ENCODE assay signal across 12 mouse cellular contexts in genomic region chr16:31655531-31655930, GRCm38 (mm10).
"Had no signal": no experiment of that assay in that cellular context is flagged by ENCODE, and none has a peak within 500 bp of the region (broad histone marks: within the 10 kb centered on the region; RNA-seq: fewer than 3 reads in every experiment).

No protein-coding gene starts in this region.

- DNase-seq: kidney, postnatal 14 days; left cerebral cortex, postnatal 4 days; lung, embryonic 14.5 days; lung, postnatal 10 days; right cerebral cortex, postnatal 25 days; thymus, postnatal 14 days had no signal

- H3K4me3 ChIP-seq: kidney, embryonic 15.5 days; limb, embryonic 13.5 days; megakaryocyte, embryonic 14.5 days; neural tube, embryonic 13.5 days had no signal

- ATAC-seq: midbrain, embryonic 16.5 days had no signal

- H3K27ac ChIP-seq: kidney, embryonic 15.5 days; limb, embryonic 13.5 days; macrophage; neural tube, embryonic 13.5 days had no signal

- H3K27me3 ChIP-seq: kidney, embryonic 15.5 days; limb, embryonic 13.5 days; neural tube, embryonic 13.5 days had no signal
